Mouse (Mus musculus): Measurements from ENCODE around the gene Wdfy2. TPM values are rescaled to one million over a fixed set of nuclear protein-coding genes. Genes with fewer than 3 reads are reported as not detected.

Gene Wdfy2
- total and polyA plus RNA-seq, 3 experiments, result 2.7 to 4.1 TPM; not detected in 1

GRCm38 (mm10) chr14:62907888-62908287 lies 70.4 kb downstream of the Wdfy2 start:
- Histone ChIP-seq H3K36me3 (ENCODE audit: control insufficient read depth in 1 of 2, insufficient read depth in 2 of 2, low read length in 2 of 2) (no peaks in the 10 kb centered on the region), H3K79me2 (ENCODE audit: control insufficient read depth, insufficient read depth, low read length, poor library complexity) (no peaks in the 10 kb centered on the region), H3K9ac (ENCODE audit: control insufficient read depth, low read depth, low read length, poor library complexity, severe bottlenecking) (no peak overlapping the region), H3K27me3 (ENCODE audit: control insufficient read depth in 1 of 2, insufficient read depth in 2 of 2, low read length in 2 of 2) (no peaks in the 10 kb centered on the region), H3K4me3 (ENCODE audit: control insufficient read depth in 1 of 2, insufficient read depth in 1 of 2, low read depth in 2 of 2, low read length in 2 of 2) (no peak overlapping the region), H3K27ac (ENCODE audit: control insufficient read depth, low read depth, low read length) (no peak overlapping the region), H3K4me1 (ENCODE audit: control insufficient read depth in 1 of 2, insufficient read depth in 2 of 2, low read length in 2 of 2) (no peaks in the 10 kb centered on the region), H3K9me3 (replicated peaks; ENCODE audit: insufficient read depth, low read length) (no peaks in the 10 kb centered on the region)
- no peak for DNase-seq (ENCODE audit: low read depth, low spot score)
- TF ChIP-seq GATA1 (IDR thresholded peaks at IDR 0.05; ENCODE audit: low read depth, low read length) (no peak), ELF1 (IDR thresholded peaks at IDR 0.05; ENCODE audit: low read depth, low read length) (no peak), EP300 (IDR thresholded peaks at IDR 0.05; ENCODE audit: low read depth in 1 of 2, low read length in 2 of 2) (no peak), MYB (IDR thresholded peaks at IDR 0.05; ENCODE audit: low read depth, low read length) (no peak), MAFK (IDR thresholded peaks at IDR 0.05; ENCODE audit: borderline replicate concordance, low read depth, low read length) (no peak), CTCF (IDR thresholded peaks at IDR 0.05 in 2 of 3, conservative IDR thresholded peaks at IDR 0.05 in 1 of 3; ENCODE audit: control insufficient read depth in 1 of 3, insufficient read depth in 1 of 3, low read depth in 2 of 3, low read length in 3 of 3, poor library complexity in 1 of 3, severe bottlenecking in 1 of 3) (no peak)

- DNase-seq (ENCODE audit: low read depth, low spot score), result no peak
- no peak overlapping the region for H3K4me3 ChIP-seq (ENCODE audit: control insufficient read depth in 1 of 2, insufficient read depth in 1 of 2, low read depth in 2 of 2, low read length in 2 of 2)
- no peaks in the 10 kb centered on the region for H3K79me2 ChIP-seq (ENCODE audit: control insufficient read depth, insufficient read depth, low read length, poor library complexity)
- H3K27me3 ChIP-seq (ENCODE audit: control insufficient read depth in 1 of 2, insufficient read depth in 2 of 2, low read length in 2 of 2), result no peaks in the 10 kb centered on the region
- no peak overlapping the region for H3K9ac ChIP-seq (ENCODE audit: control insufficient read depth, low read depth, low read length, poor library complexity, severe bottlenecking)
- no peaks in the 10 kb centered on the region for H3K36me3 ChIP-seq (ENCODE audit: control insufficient read depth in 1 of 2, insufficient read depth in 2 of 2, low read length in 2 of 2)
- H3K4me1 ChIP-seq (ENCODE audit: control insufficient read depth in 1 of 2, insufficient read depth in 2 of 2, low read length in 2 of 2), result no peaks in the 10 kb centered on the region
- no peak overlapping the region for H3K27ac ChIP-seq (ENCODE audit: control insufficient read depth, low read depth, low read length)
- H3K9me3 ChIP-seq (replicated peaks; ENCODE audit: insufficient read depth, low read length), result no peaks in the 10 kb centered on the region
- TF ChIP-seq MXI1 (IDR thresholded peaks at IDR 0.05; ENCODE audit: low read depth, low read length) (no peak), MAX (IDR thresholded peaks at IDR 0.05; ENCODE audit: low read length) (no peak), POLR2A (IDR thresholded peaks at IDR 0.05; ENCODE audit: control insufficient read depth in 1 of 2, insufficient read depth in 1 of 2, low read depth in 1 of 2, low read length in 2 of 2, poor library complexity in 1 of 2) (no peak), TBP (IDR thresholded peaks at IDR 0.05; ENCODE audit: low read depth, low read length) (no peak), ZMIZ1 (IDR thresholded peaks at IDR 0.05; ENCODE audit: low read depth, low read length) (no peak), JUND (IDR thresholded peaks at IDR 0.05; ENCODE audit: low read depth, low read length) (no peak), MAFK (IDR thresholded peaks at IDR 0.05; ENCODE audit: borderline replicate concordance, low read depth, low read length) (no peak), RCOR1 (IDR thresholded peaks at IDR 0.05; ENCODE audit: low read depth, low read length) (no peak), CHD2 (IDR thresholded peaks at IDR 0.05; ENCODE audit: low read length) (no peak), SMC3 (IDR thresholded peaks at IDR 0.05; ENCODE audit: low read depth, low read length) (no peak), UBTF (IDR thresholded peaks at IDR 0.05; ENCODE audit: borderline replicate concordance, insufficient read depth, low read depth, low read length) (no peak), ELF1 (IDR thresholded peaks at IDR 0.05; ENCODE audit: low read depth, low read length) (no peak), KAT2A (conservative IDR thresholded peaks at IDR 0.05; ENCODE audit: low read depth, low read length) (no peak), CTCF (IDR thresholded peaks at IDR 0.05 in 2 of 3, conservative IDR thresholded peaks at IDR 0.05 in 1 of 3; ENCODE audit: control insufficient read depth in 1 of 3, insufficient read depth in 1 of 3, low read depth in 2 of 3, low read length in 3 of 3, poor library complexity in 1 of 3, severe bottlenecking in 1 of 3) (no peak), GABPA (IDR thresholded peaks at IDR 0.05; ENCODE audit: low read depth, low read length) (no peak), TAL1 (IDR thresholded peaks at IDR 0.05; ENCODE audit: low read length) (no peak), ZKSCAN1 (IDR thresholded peaks at IDR 0.05; ENCODE audit: low read depth, low read length) (no peak), MYB (IDR thresholded peaks at IDR 0.05; ENCODE audit: low read depth, low read length) (no peak), ZNF384 (IDR thresholded peaks at IDR 0.05; ENCODE audit: low read depth, low read length) (no peak), E2F4 (IDR thresholded peaks at IDR 0.05; ENCODE audit: borderline replicate concordance, low read depth, low read length) (no peak)
These were observed 71.1 kb downstream of the Wdfy2 start for GRCm38 (mm10) chr14:62908550-62908949.

Measured in MEL (cell line).